Mouse (Mus musculus): ENCODE results near the gene Ogfod3. TPM values are rescaled to one million over a fixed set of nuclear protein-coding genes. Genes with fewer than 3 reads are reported as not detected.

The Ogfod3 gene
- polyA plus RNA-seq (2012; rRNA removed): 28.8 and 34.4 TPM in 2 replicates

- peak; percentile 86 for DNase-seq (ENCODE audit: low read depth)
Measured at GRCm38 (mm10) chr11:121204161-121205006, at the start of gene Ogfod3, which contains the start of gene Hexdc. Ogfod3 (minus strand) TSS chr11:121204711. Hexdc (plus strand) TSS chr11:121204433.

GRCm38 (mm10) chr11:121250196-121250595, 45.7 kb upstream of the Ogfod3 start:
- DNase-seq (ENCODE audit: low read depth): no peak

DNA sequence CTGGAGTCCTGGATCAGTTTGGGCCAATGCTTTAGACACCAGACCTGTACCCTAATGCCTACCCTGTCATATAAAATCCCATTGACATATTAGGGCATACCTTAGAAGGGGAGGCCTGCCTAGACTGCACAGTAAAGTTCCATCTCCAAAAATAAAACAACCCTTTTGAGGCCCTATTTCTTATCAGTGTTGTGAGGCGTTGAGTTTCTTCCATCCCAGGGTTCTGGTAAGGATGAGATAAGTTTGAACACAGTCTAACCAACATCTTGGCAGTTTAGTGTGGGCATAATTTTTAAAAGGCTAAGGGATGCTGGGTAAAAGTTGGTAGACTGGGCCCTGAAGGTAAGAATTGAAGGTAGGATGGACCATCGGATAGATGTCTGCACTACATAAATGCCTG, 35.2 kb upstream of the Ogfod3 start:
- no peak for DNase-seq (ENCODE audit: low read depth)

DNA sequence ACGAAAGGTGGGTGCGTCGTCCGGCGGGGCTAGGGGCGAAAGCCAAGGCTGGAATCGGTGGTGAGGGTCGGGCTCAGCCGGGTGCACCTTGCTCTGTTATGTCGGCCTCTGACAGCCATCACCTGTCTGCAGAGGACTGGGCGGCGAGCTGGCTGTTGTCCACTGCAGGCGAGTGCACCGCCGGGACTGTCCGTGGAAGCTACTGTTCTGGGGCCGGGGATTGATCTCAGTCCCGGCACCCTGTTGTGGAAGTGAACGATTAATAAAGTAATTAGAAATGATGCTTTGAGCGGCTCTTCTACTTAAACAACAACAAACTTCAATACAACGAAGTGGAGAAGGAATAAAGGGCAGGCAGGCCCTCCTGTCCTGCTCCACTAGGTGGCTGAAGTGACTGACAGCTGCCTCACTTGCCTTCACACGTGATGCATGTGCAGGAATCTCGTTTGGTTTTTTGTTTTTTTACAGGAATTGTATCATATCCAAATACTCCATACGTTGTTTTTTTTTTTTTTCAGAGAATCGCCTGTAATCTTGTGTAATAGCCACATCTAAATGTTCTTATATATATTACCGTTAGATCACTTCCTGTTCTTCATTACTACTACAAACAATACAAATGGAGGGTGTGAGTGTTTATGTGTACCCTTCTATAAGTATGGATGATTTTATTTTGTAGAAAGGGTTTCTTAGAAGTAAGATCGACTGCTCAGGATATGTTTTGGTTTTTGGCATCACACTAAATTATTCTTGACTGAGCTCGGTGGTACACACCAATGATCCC, 33.0 kb upstream of the Ogfod3 start:
- DNase-seq (ENCODE audit: low read depth): no peak

DNA sequence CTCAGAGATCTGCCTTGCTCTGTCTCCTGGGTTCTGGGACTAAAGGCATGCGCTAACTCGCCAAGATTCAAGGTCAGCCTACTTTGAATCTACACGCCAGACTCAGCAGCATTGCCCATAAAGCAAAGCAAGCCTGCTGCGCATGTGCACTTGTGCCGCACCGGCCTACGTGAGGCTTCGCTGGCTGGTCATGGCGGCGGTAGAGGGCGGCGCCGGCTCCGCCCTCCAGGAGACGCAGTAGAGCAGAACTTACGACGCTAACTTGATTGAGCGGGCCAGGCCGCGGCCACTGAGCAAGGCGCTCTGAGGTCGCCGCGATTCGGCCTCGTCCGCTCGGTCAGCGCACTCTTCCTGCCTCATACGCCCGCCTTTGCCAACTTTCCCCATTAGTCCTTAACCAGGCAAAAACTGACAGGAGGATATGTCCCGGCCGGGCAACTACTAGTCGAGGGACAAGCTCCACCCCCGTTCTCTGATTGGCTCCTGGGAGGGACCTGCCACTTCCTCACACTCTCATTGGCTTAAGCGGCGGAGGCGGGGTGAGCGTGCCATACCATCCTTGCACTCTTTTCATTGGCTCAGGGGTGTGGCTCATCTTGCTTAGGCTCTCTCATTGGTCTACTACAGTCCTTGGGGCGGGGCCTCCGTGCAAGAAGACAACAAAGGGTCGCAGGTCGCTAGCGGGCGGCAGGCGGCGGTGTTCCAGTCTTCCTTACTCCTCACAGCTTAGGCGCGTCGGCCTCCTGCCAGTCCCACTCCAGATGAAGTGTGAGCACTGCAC, 32.2 kb upstream of the Ogfod3 start, which contains the start of gene Narf:
Gene Narf, plus strand, starts transcription at position 690 of the 781 bp plus-strand sequence.
- DNase-seq (ENCODE audit: low read depth): peak; percentile 93

DNA sequence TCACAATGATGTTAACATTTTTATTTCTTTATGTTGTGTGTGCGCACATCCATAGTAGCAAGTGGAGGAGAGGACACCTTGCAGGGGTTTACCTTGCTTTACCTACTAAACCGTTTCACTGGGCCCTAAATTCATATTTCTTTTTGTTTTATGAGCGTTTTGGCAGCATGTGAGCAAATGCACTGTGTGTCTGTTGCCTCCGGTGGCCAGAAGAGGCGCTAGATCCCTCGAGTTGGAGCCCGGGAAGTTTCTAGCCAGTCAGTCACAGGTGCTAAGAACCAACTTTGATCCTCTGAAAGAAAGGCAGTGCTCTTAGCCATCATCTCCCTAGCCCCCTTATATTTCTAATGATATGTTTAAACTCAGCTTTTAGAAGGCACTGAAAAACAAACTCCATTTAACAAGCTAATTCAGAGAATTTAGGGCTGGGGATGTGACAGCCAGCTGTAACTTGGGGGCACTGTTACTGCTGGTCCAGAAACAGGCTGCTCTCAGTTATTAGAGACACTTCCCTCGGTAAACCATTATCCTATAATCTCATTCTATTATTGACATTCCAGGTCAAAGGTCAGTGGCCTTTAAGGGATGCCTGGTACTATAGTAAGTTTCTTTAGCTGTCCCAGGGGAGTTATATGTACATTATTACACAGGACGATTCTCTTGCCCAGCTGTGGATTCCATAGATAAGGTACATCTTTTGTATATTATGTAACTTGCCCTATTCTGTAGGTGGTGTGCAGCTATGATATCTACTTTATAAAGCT, 31.1 kb upstream of the Ogfod3 start:
- DNase-seq (ENCODE audit: low read depth): no peak

GRCm38 (mm10) chr11:121232706-121233105, 28.2 kb upstream of the Ogfod3 start:
- DNase-seq (ENCODE audit: low read depth): no peak

- DNase-seq (ENCODE audit: low read depth): no peak
Measured at GRCm38 (mm10) chr11:121231628-121232291, 27.2 kb upstream of the Ogfod3 start.

GRCm38 (mm10) chr11:121231191-121231590, 26.7 kb upstream of the Ogfod3 start:
- no peak for DNase-seq (ENCODE audit: low read depth)

DNA sequence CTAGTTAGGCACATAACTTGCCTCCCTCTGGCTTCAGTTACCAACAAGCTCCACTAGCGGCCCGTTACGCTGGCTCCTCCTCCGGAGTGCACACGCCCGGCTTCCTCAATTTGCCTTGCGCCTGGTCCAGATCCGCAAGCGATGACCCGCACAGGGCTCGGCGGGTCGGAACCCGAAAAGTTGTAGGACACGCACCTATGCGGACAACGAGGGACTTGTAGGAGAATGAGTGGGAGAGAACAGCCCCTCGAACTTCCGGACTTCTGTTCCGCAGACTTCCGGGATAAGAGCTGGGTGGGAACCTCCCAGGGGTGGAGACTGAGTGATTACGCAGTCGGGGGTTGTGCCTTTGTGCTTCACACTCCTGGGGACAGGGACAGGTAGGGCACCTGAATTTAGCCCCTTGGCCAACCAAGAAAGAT, 24.5 kb upstream of the Ogfod3 start, which contains the start of gene Cybc1:
Gene Cybc1, minus strand, starts transcription at position 305 of the 422 bp plus-strand sequence.
- peak; percentile 66 for DNase-seq (ENCODE audit: low read depth)

DNA sequence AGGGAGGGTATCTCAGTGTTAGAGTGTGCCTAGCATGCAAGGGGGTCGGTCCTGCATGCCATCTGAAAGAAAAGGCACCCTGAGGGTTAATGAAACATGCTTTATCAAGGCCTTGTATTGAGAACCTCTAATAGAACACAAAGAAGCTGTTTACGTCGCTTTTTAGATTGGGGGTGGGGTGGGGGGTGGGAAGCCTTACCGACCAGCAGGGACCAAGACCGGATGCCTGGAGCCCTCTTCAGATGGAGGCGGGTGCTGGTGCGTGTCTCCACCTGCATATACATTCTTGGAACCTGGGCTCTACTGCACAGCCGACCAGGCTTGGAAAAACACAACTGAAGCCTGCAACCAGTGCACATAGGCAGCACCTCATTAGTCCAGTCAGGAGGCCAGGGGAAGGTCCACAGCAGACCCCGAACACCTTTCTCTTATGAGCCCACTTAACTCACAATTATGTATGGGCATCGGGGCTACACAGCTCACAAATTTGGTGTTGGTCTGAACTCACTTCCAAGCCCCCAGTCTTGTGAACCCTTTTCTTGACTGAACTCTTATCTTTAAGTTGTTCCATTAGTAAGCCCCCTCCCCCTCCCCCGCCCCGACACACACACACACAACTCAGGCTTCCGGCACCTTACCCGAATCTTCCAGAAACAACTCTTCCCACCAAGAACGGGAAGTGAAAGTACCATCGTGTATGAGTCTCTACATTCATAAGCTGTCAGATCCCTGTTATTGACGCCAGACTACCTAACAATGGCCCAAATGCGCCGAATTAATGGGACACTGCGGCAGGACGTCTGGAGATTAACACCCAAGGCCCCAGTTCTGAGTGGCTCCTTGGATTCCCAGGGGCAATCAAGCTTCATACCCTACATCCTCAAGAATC, 23.9 kb upstream of the Ogfod3 start:
- no peak for DNase-seq (ENCODE audit: low read depth)

DNA sequence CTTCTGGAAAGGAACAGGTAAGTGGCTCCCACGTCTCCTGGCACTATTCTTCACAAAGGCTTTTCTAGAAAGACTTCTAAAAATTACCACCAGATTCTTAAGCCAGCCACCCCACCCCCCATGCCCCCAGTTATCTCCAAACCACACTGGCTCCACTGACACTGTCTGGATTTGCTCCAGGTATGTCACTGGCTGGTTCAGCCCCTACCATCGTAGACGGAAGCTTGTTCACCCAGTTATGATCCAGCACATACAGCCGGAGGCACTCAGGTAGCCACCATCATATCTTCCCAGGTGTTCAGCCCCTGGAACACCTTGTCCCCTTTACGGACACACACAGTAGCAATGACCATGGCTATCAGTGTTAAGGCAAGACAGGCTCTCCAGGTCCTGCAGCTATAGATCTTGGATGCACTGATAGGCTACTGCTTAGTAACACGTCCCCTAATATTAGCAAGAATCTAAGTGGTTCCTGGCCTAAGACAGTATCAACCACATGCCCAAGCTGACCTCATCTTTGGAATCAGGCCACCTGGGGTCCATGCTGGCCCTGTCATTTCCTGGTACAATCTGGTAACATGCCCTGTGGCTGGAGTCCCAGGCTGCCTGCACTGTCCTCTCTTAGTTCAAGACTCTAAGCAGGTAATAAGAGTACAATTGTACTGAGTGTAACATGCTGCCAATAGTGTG, 17.0 kb upstream of the Ogfod3 start:
- no peak for DNase-seq (ENCODE audit: low read depth)

DNA sequence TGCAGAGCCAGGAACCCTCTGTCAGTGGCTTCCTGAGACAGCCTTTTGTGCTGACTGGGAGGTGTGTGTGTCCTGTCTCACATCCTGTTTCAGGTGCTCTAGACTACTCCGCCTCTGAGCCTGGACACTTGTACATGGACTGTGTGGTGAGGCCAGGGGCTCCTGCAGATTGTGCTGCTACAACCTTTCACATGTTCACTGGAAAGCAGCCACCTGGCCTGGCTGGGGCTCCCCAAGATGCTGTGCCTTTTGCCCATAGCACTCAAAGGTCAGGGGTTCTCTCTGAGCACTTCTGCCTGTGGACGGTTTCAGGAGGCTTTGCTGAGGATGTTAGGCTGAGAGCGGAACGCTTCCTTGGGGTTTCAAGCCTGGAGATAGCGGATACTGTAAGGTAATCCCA, 16.3 kb upstream of the Ogfod3 start:
- no peak for DNase-seq (ENCODE audit: low read depth)

GRCm38 (mm10) chr11:121219776-121220175, 15.3 kb upstream of the Ogfod3 start:
- DNase-seq (ENCODE audit: low read depth): no peak

DNA sequence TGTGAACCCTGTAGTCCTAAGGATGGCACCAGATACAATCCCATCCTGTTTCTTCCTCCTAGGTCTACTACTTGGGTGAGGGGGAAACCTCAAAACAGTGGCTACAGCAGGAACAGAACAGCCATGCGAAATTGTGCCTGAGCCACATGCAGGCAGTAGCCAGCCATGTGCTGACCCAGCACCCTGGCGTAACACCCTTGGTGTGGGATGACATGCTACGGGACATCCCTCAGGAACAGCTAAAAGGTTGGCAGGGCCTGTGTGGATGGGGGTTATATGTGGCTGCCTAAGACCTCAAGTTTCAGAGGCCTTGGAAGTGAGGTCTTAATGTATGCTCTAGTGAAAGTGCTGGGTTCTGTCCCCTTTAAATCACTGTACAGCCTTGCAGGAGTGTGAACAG, 12.3 kb upstream of the Ogfod3 start:
- DNase-seq (ENCODE audit: low read depth): no peak

DNA sequence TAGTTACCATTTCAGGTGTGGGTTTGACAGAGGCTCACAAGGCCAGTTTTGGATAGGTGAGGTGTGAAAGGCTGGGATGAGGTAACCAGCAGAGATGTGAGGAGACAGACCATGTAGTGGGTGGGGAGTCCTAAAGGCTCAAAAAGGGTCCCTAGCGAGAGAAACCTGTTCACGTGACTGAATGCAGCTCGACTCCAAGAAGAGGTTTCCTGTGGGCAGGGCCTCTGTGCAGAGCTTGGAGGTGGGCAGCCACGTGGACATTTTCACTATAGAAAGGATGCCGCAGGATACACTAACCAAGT, 701 bp downstream of the Ogfod3 start:
- no peak for DNase-seq (ENCODE audit: low read depth)

- DNase-seq (ENCODE audit: low read depth): no peak
Measured at GRCm38 (mm10) chr11:121201436-121202198, 2.9 kb downstream of the Ogfod3 start.

GRCm38 (mm10) chr11:121200781-121201180, 3.7 kb downstream of the Ogfod3 start:
- DNase-seq (ENCODE audit: low read depth): no peak

All from gonadal fat pad, adult 2 months (tissue).